Mouse (Mus musculus): ENCODE data around the gene Dbh.
A peak's percentile ranks its signal among the peaks of the same experiment; 100 is the strongest.

Gene Dbh

GRCm38 (mm10) chr2:27218569-27218968, 53.5 kb downstream of the Dbh start:
- DNase-seq (ENCODE audit: low spot score in 2 of 2), result no peak

GRCm38 (mm10) chr2:27223012-27223421, 58.0 kb downstream of the Dbh start:
- DNase-seq (ENCODE audit: low spot score in 2 of 2), result no peak

- no peak for DNase-seq (ENCODE audit: low spot score in 2 of 2)
Observed at GRCm38 (mm10) chr2:27226572-27226971, 61.5 kb downstream of the Dbh start.

GRCm38 (mm10) chr2:27228809-27229480, 63.9 kb downstream of the Dbh start:
- DNase-seq (ENCODE audit: low spot score in 2 of 2), result no peak

- no peak for DNase-seq (ENCODE audit: low spot score in 2 of 2)
Observed at GRCm38 (mm10) chr2:27229481-27230105, 64.6 kb downstream of the Dbh start.

- peak in 1 of 2 experiments; percentile 47 for DNase-seq (ENCODE audit: low spot score in 2 of 2)
Observed at GRCm38 (mm10) chr2:27232376-27232775, 67.3 kb downstream of the Dbh start.

Data from urinary bladder, adult 18-20 months (tissue).